Mouse (Mus musculus) lung, postnatal 0 days (tissue): ENCODE results near the gene Pusl1.

Source experiments
- CTCF ChIP-seq: IDR thresholded peaks from 2 replicates; pipeline ENCODE4 v1.5.1; 2016; ENCODE audit warnings: antibody characterized with exemption, mild to moderate bottlenecking
- EP300 ChIP-seq: IDR thresholded peaks from 2 replicates; pipeline ENCODE4 v1.6.1; 2016; ENCODE audit warnings: antibody characterized with exemption, mild to moderate bottlenecking, control low read depth

DNA sequence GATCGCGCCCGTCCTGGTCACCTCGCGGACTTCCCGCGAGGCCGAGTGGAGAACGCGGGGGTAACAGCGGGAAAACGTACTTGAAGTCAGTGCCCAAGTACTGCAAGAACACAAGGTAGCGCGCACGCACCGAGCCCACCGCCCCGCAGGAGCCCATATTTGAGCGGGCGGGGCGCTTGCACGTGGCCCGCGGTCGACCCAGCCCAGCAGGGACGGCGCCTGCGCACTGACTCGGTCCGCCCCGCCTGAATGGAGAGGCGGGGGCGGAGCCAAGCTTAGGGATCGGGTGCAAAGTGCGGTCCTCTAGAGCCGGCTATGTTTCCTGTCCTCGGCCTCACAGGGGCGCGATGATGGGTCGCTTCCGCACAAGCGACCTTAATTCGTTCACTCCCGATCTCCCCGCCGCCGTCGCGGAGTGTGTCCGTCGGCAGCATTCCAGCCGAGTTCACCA lies at the start of gene Pusl1, which contains the start of gene Acap3:
- no peak for TF ChIP-seq CTCF
- TF ChIP-seq EP300: no peak
